Mouse (Mus musculus) kidney, adult 2 months (tissue): ENCODE measurements at regions not wholly inside any gene's neighbourhood (a gene's known extent, or its start where the extent isn't known, plus 50 kb on each side); places are given as distances from the start of the nearest gene placed in this dataset.

Source experiments
- CTCF ChIP-seq: fragments of 200-500 bp; conservative IDR thresholded peaks from 2 replicates; pipeline ENCODE4 v1.5.1; 2011; ENCODE audit warnings: low read depth, mild to moderate bottlenecking, control low read depth, low read length, moderate library complexity, mixed read lengths; ENCODE audit not compliant: insufficient read depth, insufficient read length
- POLR2A ChIP-seq: fragments of 200-500 bp; IDR thresholded peaks from one replicate; pipeline ENCODE4 v1.6.1; 2011; ENCODE audit warnings: low read depth, low read length, control low read depth

- TF ChIP-seq POLR2A, result no peak
- no peak for TF ChIP-seq CTCF
Measured at GRCm38 (mm10) chr11:37442781-37443180, 207.0 kb upstream of the Tenm2 start.
